Mouse (Mus musculus) limb, embryonic 12.5 days (tissue): ENCODE results near the gene Sgms1. TPM values are rescaled to one million over a fixed set of nuclear protein-coding genes. Genes with fewer than 3 reads are reported as not detected.
A peak's percentile ranks its signal among the peaks of the same experiment; 100 is the strongest.

Source experiments
- ATAC-seq: fragments of 200-750 bp; cut with Nextera tagmentation; 2 replicates; pipeline ENCODE4 v1.8.0; 2017; ENCODE audit warnings: low read depth, moderate TSS enrichment; ENCODE audit not compliant: insufficient number of reproducible peaks, insufficient read depth, low FRiP score, low TSS enrichment
- H3K27ac ChIP-seq: fragments of 300-500 bp; sonication (generic); 2 replicates; pipeline ENCODE4 v1.5.1; 2016; ENCODE audit warnings: mild to moderate bottlenecking, moderate library complexity
- H3K27me3 ChIP-seq: fragments of 300-500 bp; sonication (generic); 2 replicates; pipeline ENCODE4 v1.6.1; 2016; ENCODE audit warnings: mild to moderate bottlenecking, moderate library complexity
- H3K36me3 ChIP-seq: fragments of 300-500 bp; sonication (generic); 2 replicates; pipeline ENCODE4 v1.6.1; 2016; ENCODE audit warnings: mild to moderate bottlenecking, moderate library complexity
- H3K4me1 ChIP-seq: fragments of 300-500 bp; sonication (generic); replicated peaks from 2 replicates; pipeline ENCODE4 v1.6.1; 2016
- H3K4me2 ChIP-seq: fragments of 300-500 bp; sonication (generic); 2 replicates; pipeline ENCODE4 v1.6.1; 2016; ENCODE audit warnings: mild to moderate bottlenecking, moderate library complexity
- H3K4me3 ChIP-seq: fragments of 300-500 bp; sonication (generic); replicated peaks from 2 replicates; pipeline ENCODE4 v1.5.1; 2016; ENCODE audit warnings: mild to moderate bottlenecking
- H3K9ac ChIP-seq: fragments of 300-500 bp; sonication (generic); replicated peaks from 2 replicates; pipeline ENCODE4 v1.6.1; 2016; ENCODE audit warnings: mild to moderate bottlenecking, moderate library complexity
- H3K9me3 ChIP-seq: fragments of 300-500 bp; sonication (generic); 2 replicates; pipeline ENCODE4 v1.6.1; 2016; ENCODE audit warnings: mild to moderate bottlenecking, moderate library complexity
- WGBS: fragments of 180-500 bp; shearing (Covaris S2); methylation state at CpG from one replicate; pipeline ENCODE4 v1.1.7; 2016; 5-methylcytosine and 5-hydroxymethylcytosine counted together
- polyA plus RNA-seq: library from polyadenylated mRNA; unstranded; fragments of >200 nt; fragmentation: Nextera tagmentation; extraction: Ambion mirVana; gene quantifications from 2 replicates; pipeline ENCODE4 v1.2.1, GENCODE M21; 2016

Sgms1 gene
- polyA plus RNA-seq: 21.6 and 23.0 TPM in 2 replicates

GRCm38 (mm10) chr19:32389001-32389871, at the start of gene Sgms1:
Gene Sgms1, minus strand, starts transcription at chr19:32389714.
- H3K4me2 ChIP-seq: peak within 1 kb of the TSS; percentile 90
- H3K9me3 ChIP-seq: peaks cover 3% of the 10 kb centered on the region; the same call in 1 of the 2 replicates
- ATAC-seq: peak; percentile 94
- peaks cover 12% of the 10 kb centered on the region for H3K27me3 ChIP-seq
- no peaks in the 10 kb centered on the region; the same call in 1 of the 2 replicates for H3K36me3 ChIP-seq
- 2% methylated on average over 57 of the region's 68 CpGs for WGBS
- peak within 1 kb of the TSS; percentile 84 for H3K9ac ChIP-seq
- peak within 1 kb of the TSS; percentile 93 for H3K27ac ChIP-seq
- H3K4me1 ChIP-seq: peaks cover 27% of the 10 kb centered on the region
- H3K4me3 ChIP-seq: peak within 1 kb of the TSS; percentile 78

- no peaks in the 10 kb centered on the region for H3K36me3 ChIP-seq
- no peaks in the 10 kb centered on the region for H3K4me1 ChIP-seq
- WGBS: 87% methylated on average over 3 of the region's 3 CpGs
- H3K4me3 ChIP-seq: no peak overlapping the region
- H3K9me3 ChIP-seq: no peaks in the 10 kb centered on the region
- no peak overlapping the region for H3K27ac ChIP-seq
- ATAC-seq: no peak
- H3K9ac ChIP-seq: no peak overlapping the region
- H3K4me2 ChIP-seq: no peak overlapping the region
- H3K27me3 ChIP-seq: no peaks in the 10 kb centered on the region
Measured at GRCm38 (mm10) chr19:32425856-32426255, 36.3 kb upstream of the Sgms1 start.

GRCm38 (mm10) chr19:32424706-32425105, 35.2 kb upstream of the Sgms1 start:
- H3K27me3 ChIP-seq: no peaks in the 10 kb centered on the region
- no peak overlapping the region for H3K27ac ChIP-seq
- no peak for ATAC-seq
- no peak overlapping the region for H3K9ac ChIP-seq
- no peaks in the 10 kb centered on the region for H3K4me1 ChIP-seq
- no peaks in the 10 kb centered on the region for H3K36me3 ChIP-seq
- H3K9me3 ChIP-seq: no peaks in the 10 kb centered on the region
- H3K4me2 ChIP-seq: no peak overlapping the region
- WGBS: 78% methylated on average over 3 of the region's 3 CpGs
- no peak overlapping the region for H3K4me3 ChIP-seq

GRCm38 (mm10) chr19:32419069-32419468, 29.6 kb upstream of the Sgms1 start:
- no peak overlapping the region for H3K27ac ChIP-seq
- no peaks in the 10 kb centered on the region for H3K27me3 ChIP-seq
- H3K4me3 ChIP-seq: no peak overlapping the region
- no peak overlapping the region for H3K4me2 ChIP-seq
- no peaks in the 10 kb centered on the region for H3K9me3 ChIP-seq
- no peaks in the 10 kb centered on the region for H3K36me3 ChIP-seq
- no peak for ATAC-seq
- H3K4me1 ChIP-seq: no peaks in the 10 kb centered on the region
- 75% methylated on average over 3 of the region's 3 CpGs for WGBS
- no peak overlapping the region for H3K9ac ChIP-seq

GRCm38 (mm10) chr19:32416692-32417317, 27.3 kb upstream of the Sgms1 start:
- no peak overlapping the region for H3K4me2 ChIP-seq
- H3K4me1 ChIP-seq: no peaks in the 10 kb centered on the region
- H3K9ac ChIP-seq: no peak overlapping the region
- H3K27me3 ChIP-seq: no peaks in the 10 kb centered on the region
- ATAC-seq: no peak
- 90% methylated on average over 7 of the region's 7 CpGs for WGBS
- H3K4me3 ChIP-seq: no peak overlapping the region
- H3K27ac ChIP-seq: no peak overlapping the region
- no peaks in the 10 kb centered on the region for H3K36me3 ChIP-seq
- H3K9me3 ChIP-seq: no peaks in the 10 kb centered on the region

GRCm38 (mm10) chr19:32409603-32410360, 20.3 kb upstream of the Sgms1 start:
- WGBS: 85% methylated on average over 8 of the region's 8 CpGs
- H3K36me3 ChIP-seq: no peaks in the 10 kb centered on the region
- H3K9ac ChIP-seq: no peak overlapping the region
- H3K9me3 ChIP-seq: no peaks in the 10 kb centered on the region
- no peaks in the 10 kb centered on the region for H3K4me1 ChIP-seq
- no peak overlapping the region for H3K4me2 ChIP-seq
- H3K27me3 ChIP-seq: no peaks in the 10 kb centered on the region
- no peak overlapping the region for H3K27ac ChIP-seq
- H3K4me3 ChIP-seq: no peak overlapping the region
- no peak for ATAC-seq

GRCm38 (mm10) chr19:32406717-32407116, 17.2 kb upstream of the Sgms1 start:
- Histone ChIP-seq H3K9ac (no peak overlapping the region), H3K36me3 (no peaks in the 10 kb centered on the region), H3K4me1 (no peaks in the 10 kb centered on the region), H3K4me3 (no peak overlapping the region), H3K27me3 (no peaks in the 10 kb centered on the region), H3K27ac (no peak overlapping the region), H3K9me3 (no peaks in the 10 kb centered on the region), H3K4me2 (no peak overlapping the region)
- WGBS: 72% methylated on average over 7 of the region's 7 CpGs
- no peak for ATAC-seq

GRCm38 (mm10) chr19:32404386-32404785, 14.9 kb upstream of the Sgms1 start:
- H3K4me2 ChIP-seq: no peak overlapping the region
- no peak overlapping the region for H3K27ac ChIP-seq
- no peaks in the 10 kb centered on the region for H3K36me3 ChIP-seq
- 84% methylated on average over 4 of the region's 5 CpGs for WGBS
- H3K9me3 ChIP-seq: no peaks in the 10 kb centered on the region
- H3K4me3 ChIP-seq: no peak overlapping the region
- H3K9ac ChIP-seq: no peak overlapping the region
- H3K4me1 ChIP-seq: no peaks in the 10 kb centered on the region
- no peak for ATAC-seq
- H3K27me3 ChIP-seq: no peaks in the 10 kb centered on the region

GRCm38 (mm10) chr19:32403834-32404233, 14.3 kb upstream of the Sgms1 start:
- H3K4me1 ChIP-seq: no peaks in the 10 kb centered on the region
- H3K4me3 ChIP-seq: no peak overlapping the region
- no peak for ATAC-seq
- no peak overlapping the region for H3K9ac ChIP-seq
- H3K4me2 ChIP-seq: no peak overlapping the region
- H3K27me3 ChIP-seq: no peaks in the 10 kb centered on the region
- no peak overlapping the region for H3K27ac ChIP-seq
- 88% methylated on average over 5 of the region's 5 CpGs for WGBS
- no peaks in the 10 kb centered on the region for H3K9me3 ChIP-seq
- no peaks in the 10 kb centered on the region for H3K36me3 ChIP-seq

- no peaks in the 10 kb centered on the region for H3K27me3 ChIP-seq
- ATAC-seq: no peak
- no peak overlapping the region for H3K9ac ChIP-seq
- no peaks in the 10 kb centered on the region for H3K4me1 ChIP-seq
- no peak overlapping the region for H3K27ac ChIP-seq
- H3K4me2 ChIP-seq: no peak overlapping the region
- no peaks in the 10 kb centered on the region for H3K36me3 ChIP-seq
- H3K4me3 ChIP-seq: no peak overlapping the region
- no peaks in the 10 kb centered on the region for H3K9me3 ChIP-seq
- WGBS: 68% methylated on average over 5 of the region's 5 CpGs
Measured at GRCm38 (mm10) chr19:32398491-32398890, 9.0 kb upstream of the Sgms1 start.

- Histone ChIP-seq H3K27ac (no peak overlapping the region), H3K4me3 (no peak overlapping the region), H3K4me2 (no peak overlapping the region), H3K9ac (no peak overlapping the region), H3K4me1 (peaks cover 9% of the 10 kb centered on the region; the same call in 1 of the 2 replicates), H3K27me3 (no peaks in the 10 kb centered on the region), H3K9me3 (no peaks in the 10 kb centered on the region), H3K36me3 (no peaks in the 10 kb centered on the region)
- 89% methylated on average over 6 of the region's 6 CpGs for WGBS
- ATAC-seq: no peak
Measured at GRCm38 (mm10) chr19:32396303-32396702, 6.8 kb upstream of the Sgms1 start.
